Mouse (Mus musculus) stomach, embryonic 14.5 days (tissue): ENCODE results near the gene Pank2. TPM values are rescaled to one million over a fixed set of nuclear protein-coding genes. Genes with fewer than 3 reads are reported as not detected.
"Not testable (repeated sequence)": the region's sequence is repeated elsewhere in the genome, so short reads cannot be mapped to it uniquely, and the experiment has no call there.

Source experiments
- ATAC-seq: fragments of 200-750 bp; cut with Nextera tagmentation; 2 replicates; pipeline ENCODE4 v1.8.0; 2017; ENCODE audit warnings: low read depth, moderate TSS enrichment; ENCODE audit not compliant: insufficient number of reproducible peaks, insufficient read depth, low FRiP score
- H3K27ac ChIP-seq: fragments of 300-500 bp; sonication (generic); 2 replicates; pipeline ENCODE4 v1.5.1; 2014; ENCODE audit warnings: mild to moderate bottlenecking, low read length, moderate library complexity, mixed read lengths
- H3K27me3 ChIP-seq: fragments of 300-500 bp; sonication (generic); 2 replicates; pipeline ENCODE4 v1.6.1; 2014; ENCODE audit warnings: low read length, control low read depth, mixed read lengths; ENCODE audit not compliant: control insufficient read depth, insufficient read depth
- H3K36me3 ChIP-seq: fragments of 300-500 bp; sonication (generic); 2 replicates; pipeline ENCODE4 v1.6.1; 2014; ENCODE audit warnings: mild to moderate bottlenecking, control low read depth, low read length, moderate library complexity, mixed read lengths; ENCODE audit not compliant: control insufficient read depth, insufficient read depth
- H3K4me1 ChIP-seq: fragments of 300-500 bp; sonication (generic); 2 replicates; pipeline ENCODE4 v1.6.1; 2014; ENCODE audit warnings: low read length, control low read depth, mixed read lengths; ENCODE audit not compliant: control insufficient read depth, insufficient read depth
- H3K4me2 ChIP-seq: fragments of 300-500 bp; sonication (generic); replicated peaks from 2 replicates; pipeline ENCODE4 v1.6.1; 2014; ENCODE audit warnings: low read depth, low read length, control low read depth
- H3K4me3 ChIP-seq: fragments of 300-500 bp; sonication (generic); 2 replicates; pipeline ENCODE4 v1.5.1; 2014; ENCODE audit warnings: low read depth, low read length, control low read depth
- H3K9ac ChIP-seq: fragments of 300-500 bp; sonication (generic); replicated peaks from 2 replicates; pipeline ENCODE4 v1.6.1; 2014; ENCODE audit warnings: low read depth, mild to moderate bottlenecking, control low read depth, low read length, moderate library complexity, mixed read lengths
- H3K9me3 ChIP-seq: fragments of 300-500 bp; sonication (generic); 2 replicates; pipeline ENCODE4 v1.6.1; 2016; ENCODE audit warnings: low read depth, low read length, control low read depth; ENCODE audit not compliant: control insufficient read depth
- WGBS: fragments of 180-500 bp; shearing (Covaris S2); extraction: QIAGEN DNeasy Blood & Tissue Kit; methylation state at CpG from one replicate; pipeline ENCODE4 v1.1.7; 2014; 5-methylcytosine and 5-hydroxymethylcytosine counted together
- polyA plus RNA-seq: library from polyadenylated mRNA; unstranded; fragments of >200 nt; fragmentation: Nextera tagmentation; extraction: Ambion mirVana; gene quantifications from 2 replicates; pipeline ENCODE4 v1.2.1, GENCODE M21; 2014

Pank2 gene
- polyA plus RNA-seq, 1 experiment from 2014 or later = 39.1 TPM

GRCm38 (mm10) chr2:131321192-131321591 lies 58.9 kb downstream of the Pank2 start:
- not testable (repeated sequence) for H3K27ac ChIP-seq, H3K4me1 ChIP-seq, H3K27me3 ChIP-seq, ATAC-seq, H3K9me3 ChIP-seq, H3K4me3 ChIP-seq, H3K4me2 ChIP-seq, H3K9ac ChIP-seq, H3K36me3 ChIP-seq
- WGBS = 59% methylated on average over 3 of the region's 3 CpGs

DNA sequence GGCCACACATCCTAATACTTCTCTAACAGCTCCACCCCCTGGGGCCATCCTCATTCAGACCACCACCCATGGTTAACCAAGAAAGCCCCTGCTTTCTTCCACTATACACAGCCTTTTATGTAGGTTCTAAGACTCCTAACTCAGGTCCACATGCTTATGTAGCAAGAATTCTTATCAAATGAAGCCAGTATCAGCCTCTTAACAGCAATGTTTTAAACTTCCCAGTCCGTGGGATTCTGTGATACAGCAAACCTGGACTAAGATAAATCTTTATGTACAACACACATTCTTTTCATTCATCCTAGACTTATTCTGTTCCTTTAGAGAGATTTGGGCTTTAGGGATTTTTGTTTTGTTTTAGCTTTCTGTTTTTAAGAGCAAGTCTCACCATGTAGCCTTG lies 61.4 kb downstream of the Pank2 start:
- no peak overlapping the region for H3K4me3 ChIP-seq
- H3K4me1 ChIP-seq = no peaks in the 10 kb centered on the region
- 48% methylated on average over 1 of the region's 1 CpGs for WGBS
- peaks cover 2% of the 10 kb centered on the region; the same call in 1 of the 2 replicates for H3K9me3 ChIP-seq
- H3K9ac ChIP-seq = no peak overlapping the region
- H3K27ac ChIP-seq = no peak overlapping the region
- no peaks in the 10 kb centered on the region for H3K27me3 ChIP-seq
- ATAC-seq = no peak
- no peak overlapping the region for H3K4me2 ChIP-seq
- H3K36me3 ChIP-seq = no peaks in the 10 kb centered on the region

- 50% methylated on average over 3 of the region's 3 CpGs for WGBS
- no peak for ATAC-seq
- no peaks in the 10 kb centered on the region for H3K4me1 ChIP-seq
Measured at GRCm38 (mm10) chr2:131326044-131326443, 63.7 kb downstream of the Pank2 start.

GRCm38 (mm10) chr2:131328981-131329380 lies 66.7 kb downstream of the Pank2 start:
- Histone ChIP-seq H3K9me3 (no peaks in the 10 kb centered on the region), H3K9ac (no peak overlapping the region), H3K36me3 (no peaks in the 10 kb centered on the region), H3K27me3 (no peaks in the 10 kb centered on the region), H3K4me2 (no peak overlapping the region), H3K4me1 (no peaks in the 10 kb centered on the region), H3K27ac (no peak overlapping the region), H3K4me3 (no peak overlapping the region)
- WGBS = 85% methylated on average over 1 of the region's 1 CpGs
- ATAC-seq = no peak

More at GRCm38 (mm10) chr2:131326044-131326443, 63.7 kb downstream of the Pank2 start:
- H3K4me2 ChIP-seq = no peak overlapping the region
- no peak overlapping the region for H3K27ac ChIP-seq
- H3K9me3 ChIP-seq = no peaks in the 10 kb centered on the region
- H3K4me3 ChIP-seq = no peak overlapping the region
- H3K9ac ChIP-seq = no peak overlapping the region
- H3K27me3 ChIP-seq = no peaks in the 10 kb centered on the region
- H3K36me3 ChIP-seq = no peaks in the 10 kb centered on the region

DNA sequence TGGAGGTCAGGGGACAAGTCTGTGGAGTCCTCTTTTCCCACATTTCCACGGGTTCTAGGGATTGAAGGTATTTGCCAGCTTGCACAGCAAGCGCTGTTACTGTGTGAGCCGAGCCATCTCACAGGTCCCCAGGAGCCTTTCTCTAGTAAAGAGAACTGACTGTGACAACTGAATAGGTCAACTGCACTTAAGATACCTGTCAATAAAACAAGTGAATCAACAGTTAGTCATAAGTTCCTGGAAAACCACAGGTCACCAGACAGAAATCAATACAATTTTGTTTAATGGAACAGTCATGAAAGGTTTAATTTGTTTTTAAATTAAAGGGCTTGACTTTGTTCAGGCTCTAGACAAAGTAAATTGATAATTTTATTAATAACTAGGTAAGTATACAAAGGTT lies 68.3 kb downstream of the Pank2 start:
- H3K9me3 ChIP-seq = no peaks in the 10 kb centered on the region
- no peaks in the 10 kb centered on the region for H3K36me3 ChIP-seq
- no peaks in the 10 kb centered on the region for H3K27me3 ChIP-seq
- H3K4me2 ChIP-seq = no peak overlapping the region
- 82% methylated on average over 3 of the region's 3 CpGs for WGBS
- H3K27ac ChIP-seq = no peak overlapping the region
- H3K4me1 ChIP-seq = no peaks in the 10 kb centered on the region
- no peak overlapping the region for H3K4me3 ChIP-seq
- ATAC-seq = no peak
- H3K9ac ChIP-seq = no peak overlapping the region

DNA sequence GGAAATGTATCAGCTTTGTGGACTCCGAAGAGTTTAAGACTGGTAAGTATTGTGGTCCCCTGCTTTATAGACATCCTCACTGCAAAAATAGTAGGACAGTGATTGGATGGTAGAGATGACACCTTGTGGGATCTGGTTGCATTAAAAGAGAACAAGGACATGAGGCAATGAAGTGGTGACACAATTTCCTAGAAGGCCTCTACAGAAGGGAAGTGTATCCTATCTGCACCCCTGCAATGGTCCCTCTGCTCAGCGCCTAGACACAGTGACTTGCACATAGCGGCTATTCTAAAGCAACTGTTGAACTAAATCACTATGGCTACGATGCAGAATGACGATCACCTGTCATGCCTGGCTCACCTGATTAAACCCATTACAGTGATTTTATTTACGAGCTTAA lies 75.3 kb downstream of the Pank2 start:
- WGBS = 81% methylated on average over 6 of the region's 6 CpGs
- H3K4me1 ChIP-seq = no peaks in the 10 kb centered on the region
- no peak overlapping the region for H3K4me3 ChIP-seq
- H3K9me3 ChIP-seq = no peaks in the 10 kb centered on the region
- no peaks in the 10 kb centered on the region for H3K27me3 ChIP-seq
- H3K4me2 ChIP-seq = no peak overlapping the region
- H3K27ac ChIP-seq = no peak overlapping the region
- H3K36me3 ChIP-seq = no peaks in the 10 kb centered on the region
- no peak overlapping the region for H3K9ac ChIP-seq
- ATAC-seq = no peak

DNA sequence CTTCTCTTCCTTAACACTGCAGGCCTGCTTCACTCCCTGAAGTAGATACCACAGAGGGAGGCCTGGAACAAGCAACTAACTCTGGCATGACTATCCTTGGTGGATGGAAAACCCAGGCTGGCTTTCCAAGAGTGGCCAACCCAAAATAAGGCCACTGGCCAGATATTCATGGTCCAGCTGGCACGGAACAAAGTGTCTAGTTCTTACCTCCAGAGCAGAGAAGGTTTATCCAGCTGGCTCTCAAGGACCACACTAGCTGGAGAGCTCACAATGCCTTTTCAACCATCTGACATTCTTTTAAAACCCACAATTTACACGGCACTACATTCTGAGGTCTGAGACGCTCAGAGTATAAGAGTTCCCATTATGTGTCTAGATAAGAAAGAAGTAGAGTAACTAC lies 82.2 kb downstream of the Pank2 start:
- no peak for ATAC-seq
- no peak overlapping the region for H3K9ac ChIP-seq
- H3K36me3 ChIP-seq = no peaks in the 10 kb centered on the region
- 71% methylated on average over 3 of the region's 3 CpGs for WGBS
- no peaks in the 10 kb centered on the region for H3K9me3 ChIP-seq
- H3K4me2 ChIP-seq = no peak overlapping the region
- no peaks in the 10 kb centered on the region for H3K4me1 ChIP-seq
- H3K4me3 ChIP-seq = no peak overlapping the region
- no peak overlapping the region for H3K27ac ChIP-seq
- no peaks in the 10 kb centered on the region for H3K27me3 ChIP-seq

DNA sequence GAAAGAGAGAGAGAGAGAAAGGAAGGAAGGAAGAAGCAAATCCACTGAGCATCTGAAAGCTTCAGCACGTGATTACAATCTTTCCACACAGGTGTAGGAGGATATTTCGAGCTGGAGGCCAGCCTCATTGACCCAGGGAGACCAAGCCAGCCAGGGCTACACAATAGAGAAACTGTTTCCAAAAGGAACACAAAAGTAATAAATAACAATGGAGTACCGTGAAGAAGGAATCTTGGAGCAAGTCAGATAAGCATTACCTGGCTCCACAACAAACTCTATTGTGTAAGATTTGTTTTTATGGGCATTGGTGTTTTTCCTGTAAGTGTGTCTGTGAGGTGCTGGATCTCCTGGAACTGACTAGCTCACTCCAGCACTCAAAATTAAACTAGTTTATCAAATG lies 83.3 kb downstream of the Pank2 start:
- Histone ChIP-seq H3K27ac (no peak overlapping the region), H3K4me3 (no peak overlapping the region), H3K9ac (no peak overlapping the region), H3K4me1 (no peaks in the 10 kb centered on the region), H3K36me3 (no peaks in the 10 kb centered on the region), H3K4me2 (no peak overlapping the region), H3K9me3 (no peaks in the 10 kb centered on the region), H3K27me3 (no peaks in the 10 kb centered on the region)
- no peak for ATAC-seq
- 60% methylated on average over 3 of the region's 3 CpGs for WGBS
